Mouse (Mus musculus) E14TG2a.4 (cell line): Measurements from ENCODE around the gene Asb4.

Experiments used
- CTCF ChIP-seq: conservative IDR thresholded peaks from 2 replicates; pipeline ENCODE4 v1.5.1; 2014; ENCODE audit warnings: low read length
- POU5F1 ChIP-seq: IDR thresholded peaks from 2 replicates; pipeline ENCODE4 v1.6.1; 2014; ENCODE audit warnings: low read length, borderline replicate concordance

GRCm38 (mm10) chr6:5380624-5381252 lies 2.4 kb upstream of the Asb4 start:
- TF ChIP-seq CTCF (no peak), POU5F1 (no peak)
